Mouse (Mus musculus) lung, postnatal 10 days (tissue): ENCODE measurements around the gene Dnase1l3.
"Not testable (repeated sequence)": the region's sequence is repeated elsewhere in the genome, so short reads cannot be mapped to it uniquely, and the experiment has no call there.

Source experiments
- DNase-seq: peaks from one replicate; pipeline ENCODE4 v3.0.0; 2021

Gene Dnase1l3

GRCm38 (mm10) chr14:8011297-8011696 lies 16.9 kb upstream of the Dnase1l3 start:
- no peak for DNase-seq

DNA sequence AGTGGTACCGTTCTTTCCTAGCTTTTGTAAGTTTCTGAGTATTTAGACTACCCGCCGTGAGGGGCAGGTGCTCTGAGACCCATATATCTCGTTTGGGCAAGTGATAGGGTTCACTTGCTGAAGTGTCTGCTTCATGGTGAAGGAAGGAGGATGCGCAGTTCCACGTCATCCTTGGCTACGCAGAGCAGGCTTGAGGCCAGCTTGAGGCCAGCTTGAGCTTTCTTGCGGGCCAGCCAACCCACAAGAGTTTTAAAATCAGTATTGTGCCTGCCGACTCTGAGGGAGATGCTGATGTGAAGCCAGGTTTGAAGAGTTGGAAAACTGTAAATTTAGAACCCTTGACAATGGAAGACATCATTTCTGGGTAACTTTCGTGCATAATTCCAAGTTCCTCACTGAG lies 13.6 kb upstream of the Dnase1l3 start:
- no peak for DNase-seq

DNA sequence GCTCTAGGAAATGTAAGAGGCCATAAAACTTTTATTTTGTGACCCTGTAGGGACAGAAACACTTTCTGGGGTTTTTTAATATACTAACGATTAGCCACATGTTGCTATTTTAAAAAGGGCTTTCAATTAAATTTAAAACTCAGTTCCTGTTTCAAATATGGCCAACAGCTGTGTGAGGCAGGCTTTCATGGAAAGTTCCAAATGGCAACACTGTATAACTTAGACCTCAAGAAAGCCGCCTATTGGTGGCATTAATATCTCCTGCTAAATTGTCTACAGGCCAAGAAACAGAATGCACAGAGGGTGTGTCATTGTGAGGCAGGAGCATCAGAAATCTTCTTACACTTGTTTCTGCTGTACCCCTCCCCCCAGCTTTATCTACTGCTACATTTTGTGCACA lies 13.1 kb upstream of the Dnase1l3 start:
- no peak for DNase-seq

DNA sequence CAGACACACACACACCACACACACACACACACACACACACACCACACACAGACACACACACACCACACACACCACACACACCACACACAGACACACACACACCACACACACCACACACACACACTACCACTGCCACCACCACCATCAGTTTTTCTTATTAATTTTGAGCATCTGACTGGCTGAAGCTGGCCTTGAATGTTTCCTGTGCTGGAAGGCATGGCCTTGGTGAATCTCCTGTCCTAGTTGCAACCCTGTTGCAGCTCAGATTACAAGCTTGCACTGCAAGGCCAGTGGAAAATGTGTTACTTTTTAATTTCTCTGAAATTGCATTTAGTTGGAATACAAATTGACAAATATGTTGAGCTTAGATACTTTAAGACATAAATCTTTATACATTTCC lies 12.7 kb upstream of the Dnase1l3 start:
- DNase-seq: no peak

GRCm38 (mm10) chr14:8006061-8006460 lies 11.7 kb upstream of the Dnase1l3 start:
- not testable (repeated sequence) for DNase-seq

DNA sequence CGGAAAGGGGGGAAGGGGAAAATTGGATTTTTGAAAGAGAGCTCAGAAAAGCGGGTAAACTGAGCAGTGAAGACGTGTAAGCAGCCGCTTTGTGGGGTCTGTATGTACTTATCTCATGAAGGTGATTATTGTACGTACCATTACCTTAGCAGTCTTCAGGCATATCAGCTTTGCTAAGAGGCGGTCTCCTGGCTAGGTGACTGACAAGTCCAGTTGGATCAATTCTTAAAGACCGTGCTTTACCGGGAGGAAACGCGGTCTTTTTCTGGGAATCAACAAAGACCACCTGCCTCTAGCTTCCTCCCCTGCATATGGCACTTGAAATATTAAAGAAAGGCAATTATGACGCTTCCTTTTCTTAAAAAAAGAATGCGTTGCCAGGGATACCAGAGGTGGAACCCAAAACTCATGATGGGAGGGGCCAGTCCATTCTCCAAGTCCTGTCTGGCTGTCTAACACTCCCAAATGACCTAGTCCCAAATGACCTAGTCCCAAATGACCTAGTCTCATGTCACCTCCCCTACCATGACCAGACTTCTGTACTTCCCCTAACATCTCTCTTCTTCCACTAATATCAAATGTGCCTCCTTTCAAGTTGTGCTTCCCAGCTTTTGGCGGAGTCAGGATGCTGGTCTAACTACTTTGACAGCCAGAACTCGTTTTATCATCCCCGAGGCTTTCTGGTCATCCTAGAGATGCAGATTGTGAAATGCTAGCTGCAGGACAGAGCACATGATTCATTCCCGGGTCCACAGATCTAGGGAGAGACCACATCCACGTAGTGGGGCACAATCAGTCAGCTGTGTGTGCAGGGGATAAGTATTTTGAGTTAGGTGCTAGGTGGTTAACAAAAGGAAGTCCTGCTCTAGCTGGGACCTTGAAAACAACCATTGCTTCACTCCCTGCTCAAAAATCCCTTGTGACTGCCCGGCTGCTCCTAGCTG lies 9.6 kb upstream of the Dnase1l3 start:
- DNase-seq: no peak

GRCm38 (mm10) chr14:8003093-8003670 lies 8.8 kb upstream of the Dnase1l3 start:
- DNase-seq: peak; percentile 50

GRCm38 (mm10) chr14:8002432-8003092 lies 8.2 kb upstream of the Dnase1l3 start, which contains the start of gene Abhd6:
Gene Abhd6 (plus strand): TSS chr14:8002902.
- peak; percentile 87 for DNase-seq

- no peak for DNase-seq
These were observed 6.7 kb upstream of the Dnase1l3 start for GRCm38 (mm10) chr14:8000831-8001685.

DNA sequence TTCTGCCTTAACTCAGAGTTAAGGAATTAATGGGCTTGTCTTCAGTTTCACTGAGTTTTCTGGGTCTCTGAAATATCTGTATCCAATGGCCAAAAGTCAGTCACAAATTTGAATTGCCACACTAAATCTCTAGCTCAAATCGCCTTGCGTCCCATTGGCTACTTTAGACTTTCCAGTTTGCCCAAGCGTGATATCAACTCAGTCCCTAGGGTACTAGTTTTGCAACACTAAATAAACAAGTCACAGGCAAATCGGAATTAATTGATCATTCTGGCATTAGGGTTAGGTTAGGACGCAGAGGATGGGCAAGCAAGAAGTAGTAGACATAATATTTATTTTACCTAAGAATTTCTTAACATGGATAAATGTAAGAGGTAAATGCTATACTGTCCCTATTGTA lies 5.9 kb upstream of the Dnase1l3 start:
- DNase-seq: no peak

- no peak for DNase-seq
These were observed 5.1 kb upstream of the Dnase1l3 start for GRCm38 (mm10) chr14:7999435-7999834.

DNA sequence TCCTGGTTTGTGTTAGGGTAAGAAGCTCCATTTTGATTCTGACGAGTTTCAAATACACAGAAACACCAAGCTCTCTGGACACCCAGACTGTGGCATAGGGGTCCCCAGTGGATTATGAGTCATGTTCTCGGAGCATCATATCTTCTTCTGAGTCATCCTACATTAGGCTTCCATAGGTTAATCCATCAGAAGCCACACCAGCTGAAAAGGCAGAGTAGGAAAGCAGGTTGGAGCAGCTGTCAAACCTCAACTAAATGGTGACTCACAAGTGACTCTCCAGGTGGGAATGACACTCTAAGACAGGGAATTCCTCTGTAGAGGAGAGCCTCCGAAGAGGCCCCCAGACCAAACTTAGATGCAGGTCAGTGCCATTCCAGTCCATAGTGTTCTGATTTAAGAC lies 4.7 kb upstream of the Dnase1l3 start:
- DNase-seq: no peak

DNA sequence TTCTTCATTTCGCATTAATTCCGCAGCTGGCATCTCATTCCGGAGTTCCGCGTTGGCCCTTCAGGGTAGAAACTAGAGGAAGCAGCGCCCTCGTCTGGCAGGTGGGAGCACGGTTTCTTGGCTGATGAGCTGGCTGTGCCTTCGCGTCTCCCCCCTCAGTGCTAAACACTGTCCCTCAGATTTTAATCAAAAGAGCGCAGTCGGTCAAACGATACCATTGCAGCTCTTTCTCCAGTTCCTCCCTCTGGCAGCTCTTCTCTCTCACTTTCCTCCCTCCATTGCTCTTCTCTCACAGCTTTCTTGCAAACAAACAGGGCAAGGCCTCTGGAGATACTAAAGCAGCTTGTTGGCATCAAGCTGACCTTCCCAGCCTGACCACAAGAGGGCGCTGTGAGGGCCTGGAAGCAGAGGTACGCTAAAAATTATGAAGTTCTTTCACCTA lies 2.9 kb upstream of the Dnase1l3 start:
- peak; percentile 93 for DNase-seq

DNA sequence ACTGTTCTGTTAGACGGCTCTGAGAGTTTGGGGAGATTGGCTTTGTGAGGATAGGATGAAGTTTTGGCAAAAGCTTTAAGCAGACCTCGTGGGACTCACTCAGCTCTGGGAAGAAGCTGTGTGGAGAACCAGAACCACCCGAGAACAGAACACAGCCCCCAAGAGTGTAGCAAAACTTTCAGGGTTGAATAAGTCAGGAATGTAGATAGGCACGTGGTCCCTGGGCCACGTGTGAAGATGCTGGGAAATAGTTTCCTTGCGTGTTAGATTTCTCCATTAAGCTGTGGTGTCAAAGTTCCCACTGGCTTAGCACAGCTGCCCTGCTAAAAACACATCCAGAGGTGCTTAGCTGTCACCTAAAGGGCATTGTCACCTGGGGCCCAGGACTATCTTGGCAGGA lies 2.2 kb downstream of the Dnase1l3 start:
- DNase-seq: no peak

- no peak for DNase-seq
These were observed 3.1 kb downstream of the Dnase1l3 start for GRCm38 (mm10) chr14:7991108-7991776.

GRCm38 (mm10) chr14:7989961-7990360 lies 4.4 kb downstream of the Dnase1l3 start:
- no peak for DNase-seq

GRCm38 (mm10) chr14:7989371-7989770 lies 5.0 kb downstream of the Dnase1l3 start:
- DNase-seq: no peak

DNA sequence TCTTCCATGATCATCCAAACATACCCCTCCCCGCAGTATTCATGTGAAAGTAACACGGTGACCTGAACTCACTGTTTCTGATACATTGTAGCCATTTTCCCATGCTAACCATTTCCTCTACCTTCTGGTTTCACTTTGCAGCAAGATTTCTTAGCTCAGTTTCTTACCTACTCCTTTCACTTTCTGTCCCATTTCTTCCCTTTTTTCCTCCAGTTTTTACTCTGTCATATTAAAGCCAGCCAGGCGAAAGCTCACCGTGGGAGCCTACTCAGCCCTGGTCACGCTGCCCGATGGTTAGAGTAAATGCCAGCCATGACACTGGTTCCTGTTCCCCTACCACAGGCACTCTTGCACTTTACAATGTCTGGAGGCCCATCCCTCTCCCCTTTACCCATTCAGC lies 7.5 kb downstream of the Dnase1l3 start:
- no peak for DNase-seq

- DNase-seq: no peak
These were observed 13.1 kb downstream of the Dnase1l3 start for GRCm38 (mm10) chr14:7981226-7981625.

- no peak for DNase-seq
These were observed 16.2 kb downstream of the Dnase1l3 start for GRCm38 (mm10) chr14:7978183-7978582.

DNA sequence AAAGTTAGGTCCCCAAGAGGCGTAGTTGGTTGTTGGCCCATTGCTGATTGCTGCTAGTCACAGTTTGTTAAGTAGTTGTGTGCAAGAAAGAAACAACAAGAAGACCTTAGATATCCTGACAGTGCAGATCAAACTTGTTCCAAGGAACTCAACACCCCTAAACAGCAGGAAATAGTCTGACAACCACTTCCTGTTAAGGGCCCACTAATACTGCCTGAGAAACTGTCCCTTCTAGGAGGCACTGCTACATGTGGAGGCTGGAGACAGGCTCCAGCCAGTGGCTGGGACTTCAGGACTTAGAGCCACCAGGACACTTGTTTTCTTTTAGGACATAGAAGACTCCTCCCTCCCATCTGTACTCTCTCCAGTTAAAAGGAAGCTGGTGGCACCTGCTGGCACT lies 16.9 kb downstream of the Dnase1l3 start:
- DNase-seq: no peak

DNA sequence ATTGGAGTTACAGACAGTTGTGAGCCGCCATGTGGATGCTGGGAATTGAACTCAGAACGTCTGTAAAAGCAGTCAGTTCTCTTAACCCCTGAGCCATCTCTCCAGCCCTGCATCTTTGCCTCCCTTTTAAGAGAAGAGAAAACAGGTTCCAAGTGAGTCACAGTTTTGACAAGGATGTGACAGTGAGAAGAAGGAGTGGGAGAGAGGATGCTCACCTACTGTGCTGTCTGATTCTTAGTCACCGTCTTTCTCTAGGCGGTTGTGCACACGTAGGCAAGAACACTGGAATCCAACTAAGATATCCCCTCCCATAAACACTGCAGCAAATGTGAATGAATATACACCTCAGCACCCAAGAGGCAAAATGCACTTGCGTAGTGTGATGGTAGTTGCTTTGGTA lies 19.2 kb downstream of the Dnase1l3 start:
- DNase-seq: no peak
